Mouse (Mus musculus) midbrain, embryonic 14.5 days (tissue): ENCODE measurements around the gene Qrsl1. TPM values are rescaled to one million over a fixed set of nuclear protein-coding genes. Genes with fewer than 3 reads are reported as not detected.

Experiments used
- ATAC-seq: fragments of 200-750 bp; cut with Nextera tagmentation; 2 replicates; pipeline ENCODE4 v1.8.0; 2017; ENCODE audit warnings: moderate number of reproducible peaks, moderate library complexity; ENCODE audit not compliant: low FRiP score, low TSS enrichment
- DNase-seq: peaks from one replicate; pipeline ENCODE4 v3.0.0-alpha.2; 2015
- H3K27ac ChIP-seq: fragments of 300-500 bp; sonication (generic); replicated peaks from 2 replicates; pipeline ENCODE4 v1.5.1; 2014; ENCODE audit warnings: mild to moderate bottlenecking, low read depth, low read length, moderate library complexity
- H3K27me3 ChIP-seq: fragments of 300-500 bp; sonication (generic); 2 replicates; pipeline ENCODE4 v1.6.1; 2014; ENCODE audit warnings: low read length, control low read depth, mixed read lengths; ENCODE audit not compliant: control insufficient read depth, insufficient read depth
- H3K36me3 ChIP-seq: fragments of 300-500 bp; sonication (generic); 2 replicates; pipeline ENCODE4 v1.6.1; 2014; ENCODE audit warnings: low read length, control low read depth; ENCODE audit not compliant: control insufficient read depth, insufficient read depth
- H3K4me1 ChIP-seq: fragments of 300-500 bp; sonication (generic); 2 replicates; pipeline ENCODE4 v1.6.1; 2014; ENCODE audit warnings: mild to moderate bottlenecking, antibody characterized with exemption, low read length, control low read depth; ENCODE audit not compliant: control insufficient read depth, insufficient read depth
- H3K4me2 ChIP-seq: fragments of 300-500 bp; sonication (generic); 2 replicates; pipeline ENCODE4 v1.6.1; 2014; ENCODE audit warnings: mild to moderate bottlenecking, low read length, moderate library complexity
- H3K4me3 ChIP-seq: fragments of 300-500 bp; sonication (generic); replicated peaks from 2 replicates; pipeline ENCODE4 v1.5.1; 2014; ENCODE audit warnings: low read depth, low read length
- H3K9ac ChIP-seq: fragments of 300-500 bp; sonication (generic); replicated peaks from 2 replicates; pipeline ENCODE4 v1.6.1; 2014; ENCODE audit warnings: mild to moderate bottlenecking, low read length, moderate library complexity
- H3K9me3 ChIP-seq: fragments of 300-500 bp; sonication (generic); 2 replicates; pipeline ENCODE4 v1.6.1; 2016; ENCODE audit warnings: low read length, control low read depth, mixed read lengths; ENCODE audit not compliant: control insufficient read depth
- WGBS: fragments of 180-500 bp; shearing (Covaris S2); extraction: QIAGEN DNeasy Blood & Tissue Kit; methylation state at CpG from one replicate; pipeline ENCODE4 v1.1.7; 2014; 5-methylcytosine and 5-hydroxymethylcytosine counted together
- polyA plus RNA-seq: library from polyadenylated mRNA; unstranded; fragments of >200 nt; fragmentation: Nextera tagmentation; extraction: Ambion mirVana; gene quantifications from 2 replicates; pipeline ENCODE4 v1.2.1, GENCODE M21; 2014

Qrsl1 gene
- polyA plus RNA-seq, 1 experiment from 2014 or later = 24.2 TPM

- 88% methylated on average over 5 of the region's 5 CpGs for WGBS
- ATAC-seq = no peak
These were observed 49.6 kb downstream of the Qrsl1 start for GRCm38 (mm10) chr10:43851898-43852297.

GRCm38 (mm10) chr10:43849478-43849877, 52.1 kb downstream of the Qrsl1 start:
- no peaks in the 10 kb centered on the region for H3K27me3 ChIP-seq
- H3K4me2 ChIP-seq = no peak overlapping the region
- ATAC-seq (no peak), DNase-seq (no peak)
- H3K27ac ChIP-seq = no peak overlapping the region
- H3K36me3 ChIP-seq = no peaks in the 10 kb centered on the region
- H3K9me3 ChIP-seq = no peaks in the 10 kb centered on the region
- no peak overlapping the region for H3K9ac ChIP-seq
- no peak overlapping the region for H3K4me3 ChIP-seq
- H3K4me1 ChIP-seq = no peaks in the 10 kb centered on the region
- WGBS = 86% methylated on average over 3 of the region's 3 CpGs

More at GRCm38 (mm10) chr10:43851898-43852297, 49.6 kb downstream of the Qrsl1 start:
- H3K27me3 ChIP-seq = no peaks in the 10 kb centered on the region
- H3K36me3 ChIP-seq = no peaks in the 10 kb centered on the region
- DNase-seq = no peak
- H3K4me1 ChIP-seq = no peaks in the 10 kb centered on the region
- no peaks in the 10 kb centered on the region for H3K9me3 ChIP-seq
- H3K9ac ChIP-seq = no peak overlapping the region
- H3K4me3 ChIP-seq = no peak overlapping the region
- no peak overlapping the region for H3K27ac ChIP-seq
- no peak overlapping the region for H3K4me2 ChIP-seq

DNA sequence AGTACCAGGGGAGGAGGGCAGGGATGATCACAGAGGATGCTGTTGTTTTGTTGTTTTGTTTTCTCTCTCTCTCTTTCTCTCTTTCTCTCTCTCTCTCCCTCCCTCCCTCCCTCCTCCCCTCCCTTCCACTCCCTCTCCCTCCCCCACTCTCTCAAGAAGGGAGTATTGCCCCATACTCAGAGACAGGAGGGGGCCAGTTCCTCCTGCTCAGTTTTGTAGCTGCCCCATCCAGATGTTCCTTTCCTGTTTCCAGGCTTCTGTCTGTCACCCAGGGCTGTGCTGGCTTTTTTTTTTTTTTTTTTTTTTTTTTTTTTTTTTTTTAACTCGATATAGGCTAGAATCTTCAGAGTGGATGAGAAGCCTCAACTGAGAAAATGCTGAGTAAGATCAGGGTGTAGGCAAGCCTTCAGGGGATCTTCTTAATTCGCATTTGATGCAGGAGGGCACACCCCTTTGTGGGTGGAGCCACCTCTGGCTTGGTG, 55.4 kb downstream of the Qrsl1 start:
- H3K4me2 ChIP-seq = no peak overlapping the region
- H3K4me3 ChIP-seq = no peak overlapping the region
- H3K27me3 ChIP-seq = no peaks in the 10 kb centered on the region
- H3K4me1 ChIP-seq = no peaks in the 10 kb centered on the region
- DNase-seq = no peak
- H3K9me3 ChIP-seq = no peaks in the 10 kb centered on the region
- WGBS = 79% methylated on average over 2 of the region's 2 CpGs
- H3K36me3 ChIP-seq = no peaks in the 10 kb centered on the region
- no peak overlapping the region for H3K27ac ChIP-seq
- no peak for ATAC-seq
- H3K9ac ChIP-seq = no peak overlapping the region

DNA sequence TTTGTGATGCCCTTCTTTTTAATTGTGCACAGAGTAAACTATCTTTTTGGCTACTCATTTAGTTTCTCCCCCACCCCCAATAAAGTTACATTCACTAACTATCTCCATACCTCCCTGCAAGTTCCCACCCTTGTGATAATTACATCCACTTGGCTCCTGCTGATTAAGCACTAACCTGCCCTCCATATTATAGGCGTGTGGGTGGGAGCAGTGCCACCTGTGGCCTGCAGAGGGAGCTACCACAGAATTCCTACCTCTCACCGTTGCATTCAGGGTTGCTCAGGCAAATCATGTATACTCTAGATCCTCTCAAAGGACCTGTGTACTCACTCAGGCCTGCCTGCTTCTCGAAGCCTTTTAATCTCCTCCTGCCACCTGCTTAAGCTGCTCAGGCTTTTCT, 56.1 kb downstream of the Qrsl1 start:
- no peaks in the 10 kb centered on the region for H3K9me3 ChIP-seq
- H3K27me3 ChIP-seq = no peaks in the 10 kb centered on the region
- no peak for DNase-seq
- H3K36me3 ChIP-seq = no peaks in the 10 kb centered on the region
- no peak overlapping the region for H3K9ac ChIP-seq
- no peak overlapping the region for H3K27ac ChIP-seq
- H3K4me2 ChIP-seq = no peak overlapping the region
- H3K4me3 ChIP-seq = no peak overlapping the region
- 46% methylated on average over 3 of the region's 3 CpGs for WGBS
- no peaks in the 10 kb centered on the region for H3K4me1 ChIP-seq
- ATAC-seq = no peak

GRCm38 (mm10) chr10:43841441-43841840, 60.1 kb downstream of the Qrsl1 start:
- Histone ChIP-seq H3K4me2 (no peak overlapping the region), H3K27ac (no peak overlapping the region), H3K4me3 (no peak overlapping the region), H3K4me1 (no peaks in the 10 kb centered on the region), H3K9me3 (no peaks in the 10 kb centered on the region), H3K9ac (no peak overlapping the region), H3K36me3 (no peaks in the 10 kb centered on the region), H3K27me3 (no peaks in the 10 kb centered on the region)
- no peak for ATAC-seq
- DNase-seq = no peak
- WGBS = 80% methylated on average over 5 of the region's 5 CpGs

DNA sequence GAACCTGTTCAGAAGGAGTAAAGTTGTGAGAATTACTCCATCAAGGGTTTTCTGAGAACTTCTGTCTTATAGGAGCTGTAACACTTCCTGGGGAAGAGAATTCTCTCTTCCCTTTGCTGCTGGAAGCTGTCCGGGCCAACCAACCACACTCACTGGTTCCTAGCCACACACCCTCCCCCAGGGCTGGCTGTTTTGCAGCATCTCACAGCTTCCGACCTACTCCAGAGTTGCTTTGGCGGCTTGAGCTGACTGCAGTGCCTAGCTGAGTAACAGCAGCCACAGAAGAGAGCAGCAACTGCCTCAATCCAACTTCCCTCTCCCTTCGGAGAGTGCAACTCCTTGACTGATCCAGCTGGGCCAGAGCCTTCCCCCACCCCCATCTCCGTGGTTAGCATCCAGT, 68.7 kb downstream of the Qrsl1 start:
- Histone ChIP-seq H3K4me3 (no peak overlapping the region), H3K4me1 (0 out of 2 replicates have a peak, but pooled peaks cover 4% of the 10 kb centered on the region), H3K4me2 (no peak overlapping the region), H3K9me3 (no peaks in the 10 kb centered on the region), H3K27me3 (no peaks in the 10 kb centered on the region), H3K27ac (no peak overlapping the region), H3K36me3 (no peaks in the 10 kb centered on the region), H3K9ac (no peak overlapping the region)
- 36% methylated on average over 5 of the region's 5 CpGs for WGBS
- ATAC-seq = no peak
- DNase-seq = no peak

DNA sequence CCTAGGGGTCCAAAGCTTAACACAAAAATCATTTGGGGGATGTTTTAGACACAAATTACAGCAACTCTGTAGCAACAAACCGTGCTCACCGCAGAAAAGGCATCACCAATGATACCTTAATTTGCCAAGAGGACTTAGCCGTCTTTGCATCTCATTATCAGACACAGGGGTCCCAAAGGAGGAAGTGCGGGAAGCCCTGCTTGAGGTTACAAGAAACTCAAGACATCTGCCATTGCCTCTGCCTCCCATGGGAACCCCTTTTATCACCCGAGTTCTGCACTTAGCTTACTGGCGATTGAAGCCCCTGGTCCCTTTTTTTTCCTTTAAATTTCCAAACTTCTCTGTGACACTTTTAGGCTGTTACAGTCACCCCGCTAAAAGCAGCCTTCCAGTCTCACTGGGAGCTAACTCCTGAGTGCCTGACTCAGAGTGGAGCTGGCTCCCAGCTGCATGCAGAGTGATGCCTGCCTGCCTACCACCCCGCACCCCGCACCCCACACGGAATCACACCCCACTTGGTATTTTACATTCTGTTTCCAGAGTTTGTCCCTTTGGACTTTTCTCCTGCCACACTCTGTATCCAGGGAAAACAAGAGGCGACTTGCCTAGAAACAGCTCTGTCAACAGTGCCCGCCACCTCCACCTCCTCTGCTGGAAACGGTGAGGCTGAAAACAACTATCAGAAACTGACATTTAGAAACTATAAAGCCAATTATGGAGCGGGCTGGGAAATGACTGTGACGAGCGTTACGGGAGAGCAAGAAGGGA, 71.1 kb downstream of the Qrsl1 start:
- H3K27ac ChIP-seq = no peak overlapping the region
- no peak overlapping the region for H3K9ac ChIP-seq
- DNase-seq (peak; percentile 34), ATAC-seq (no peak)
- 36% methylated on average over 17 of the region's 17 CpGs for whole genome bisulfite sequencing
- H3K4me2 ChIP-seq = no peak overlapping the region
- 0 out of 2 replicates have a peak, but pooled peaks cover 4% of the 10 kb centered on the region for H3K4me1 ChIP-seq
- H3K27me3 ChIP-seq = no peaks in the 10 kb centered on the region
- no peaks in the 10 kb centered on the region for H3K36me3 ChIP-seq
- no peak overlapping the region for H3K4me3 ChIP-seq
- 0 out of 2 replicates have a peak, but pooled peaks cover 3% of the 10 kb centered on the region for H3K9me3 ChIP-seq

- H3K36me3 ChIP-seq = no peaks in the 10 kb centered on the region
- no peak overlapping the region for H3K4me3 ChIP-seq
- WGBS = 93% methylated on average over 10 of the region's 10 CpGs
- H3K4me1 ChIP-seq = 0 out of 2 replicates have a peak, but pooled peaks cover 4% of the 10 kb centered on the region
- no peak for ATAC-seq
- H3K27me3 ChIP-seq = no peaks in the 10 kb centered on the region
- no peak overlapping the region for H3K4me2 ChIP-seq
- H3K9ac ChIP-seq = no peak overlapping the region
- 0 out of 2 replicates have a peak, but pooled peaks cover 3% of the 10 kb centered on the region for H3K9me3 ChIP-seq
- no peak for DNase-seq
- H3K27ac ChIP-seq = no peak overlapping the region
These were observed 72.9 kb downstream of the Qrsl1 start for GRCm38 (mm10) chr10:43828686-43829015.
